Mouse (Mus musculus) ES-CJ7 (cell line): Measurements from ENCODE around the gene Vmn1r160.
"Not testable (repeated sequence)": the region's sequence is repeated elsewhere in the genome, so short reads cannot be mapped to it uniquely, and the experiment has no call there.

Experiments
- DNase-seq: peaks from one replicate; pipeline ENCODE4 v3.0.0; 2011; ENCODE audit warnings: low read depth, low spot score

Gene Vmn1r160

DNA sequence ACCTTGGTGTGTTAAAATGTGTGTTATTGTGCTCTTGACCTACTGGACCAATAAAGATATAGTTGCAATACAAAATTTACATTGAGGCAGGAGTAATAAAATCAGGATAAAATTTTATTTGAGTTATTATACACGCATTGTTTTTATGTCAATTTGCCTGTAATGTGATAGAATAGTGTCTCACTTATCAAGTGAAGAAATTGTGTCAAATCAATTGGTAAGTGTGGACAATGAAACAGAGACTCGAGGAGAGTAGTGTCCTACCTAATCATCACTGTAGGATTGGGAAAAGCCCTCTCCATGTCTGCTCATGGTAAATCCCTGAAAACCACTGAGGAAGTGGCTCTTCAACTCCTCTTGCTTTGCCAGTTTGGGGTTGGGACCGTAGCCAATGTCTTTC is at the start of gene Vmn1r160:
TSS of gene Vmn1r160 (plus strand) at position 301 of the 400 bp plus-strand sequence.
- not testable (repeated sequence) for DNase-seq

DNA sequence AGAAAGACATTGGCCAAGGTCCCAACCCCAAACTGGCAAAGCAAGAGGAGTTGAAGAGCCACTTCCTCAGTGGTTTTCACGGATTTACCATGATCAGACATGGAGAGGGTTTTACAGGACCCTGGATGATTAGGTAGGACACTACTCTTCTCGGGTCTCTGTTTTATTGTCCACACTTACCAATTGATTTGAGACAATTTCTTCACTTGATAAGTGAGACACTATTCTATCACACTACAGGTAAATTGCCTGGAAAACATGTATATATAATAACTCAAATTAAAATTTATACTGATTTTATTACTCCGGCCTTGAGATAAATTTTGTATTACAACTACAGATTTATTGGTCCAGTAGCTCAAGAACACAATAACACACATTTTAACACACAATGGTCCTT is 27.5 kb upstream of the Vmn1r160 start, which contains the start of gene Vmn1r159:
TSS of gene Vmn1r159 (minus strand) at position 101 of the 400 bp plus-strand sequence.
- DNase-seq: not testable (repeated sequence)
